Mouse (Mus musculus): ENCODE results near the gene Pik3cg.

The Pik3cg gene

DNA sequence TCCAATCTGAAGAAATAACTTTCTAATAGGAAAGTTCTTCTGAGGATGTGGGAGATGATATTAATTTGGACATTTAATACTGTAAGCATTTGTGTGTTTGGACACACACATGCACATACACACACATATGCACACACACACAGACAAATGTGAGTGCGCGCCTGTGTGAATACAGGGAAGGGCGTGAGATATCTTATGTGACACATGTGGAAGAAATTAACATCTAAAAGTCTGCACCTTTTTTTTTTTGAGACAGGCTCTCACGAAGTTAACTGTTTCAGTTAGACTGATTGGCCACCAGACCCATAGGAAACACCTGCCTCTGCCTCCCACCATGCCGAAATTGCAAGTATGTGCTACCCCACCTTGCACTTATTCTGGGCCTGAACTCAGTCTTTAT is 64.7 kb downstream of the Pik3cg start:
- DNase-seq (ENCODE audit: extremely low spot score) = no peak

DNA sequence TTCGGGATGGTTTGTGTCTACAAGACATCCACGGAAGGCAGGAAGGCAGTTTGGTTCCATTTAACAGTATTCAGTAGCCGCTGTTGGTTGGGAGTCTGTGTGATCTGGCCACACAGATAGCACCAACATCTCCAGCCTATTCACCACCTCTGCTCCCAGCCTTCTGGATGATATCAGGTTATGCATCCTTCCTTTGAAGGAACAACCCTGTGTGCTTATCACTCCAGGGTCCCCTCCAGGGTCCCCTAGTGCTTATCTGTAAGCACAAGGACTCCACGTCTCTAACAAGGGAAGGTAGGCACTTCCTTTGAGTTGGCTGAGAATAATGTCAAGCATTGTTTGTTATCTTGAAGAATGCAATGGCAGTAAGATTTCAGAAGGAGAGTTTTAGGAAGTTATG is 65.3 kb downstream of the Pik3cg start:
- no peak for DNase-seq (ENCODE audit: extremely low spot score)

DNA sequence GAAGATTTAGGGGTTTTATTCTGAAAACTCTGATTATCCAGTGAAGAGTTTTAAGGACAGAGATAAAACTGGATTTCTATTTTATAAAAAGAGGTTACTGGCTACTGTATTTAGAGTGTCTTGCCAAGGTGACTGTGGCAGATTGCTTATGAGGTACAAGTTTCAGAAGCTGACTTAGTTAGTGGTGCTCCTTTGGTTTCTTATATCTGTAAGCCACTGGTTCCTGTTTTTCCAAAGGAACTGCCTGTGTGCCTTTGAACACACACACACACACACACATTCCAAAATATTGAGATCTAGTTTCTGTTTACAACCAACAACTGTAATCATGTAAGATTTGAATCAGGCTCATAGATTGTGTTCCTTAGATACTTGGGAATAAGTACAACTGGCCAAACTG is 66.7 kb downstream of the Pik3cg start:
- DNase-seq (ENCODE audit: extremely low spot score) = no peak

DNA sequence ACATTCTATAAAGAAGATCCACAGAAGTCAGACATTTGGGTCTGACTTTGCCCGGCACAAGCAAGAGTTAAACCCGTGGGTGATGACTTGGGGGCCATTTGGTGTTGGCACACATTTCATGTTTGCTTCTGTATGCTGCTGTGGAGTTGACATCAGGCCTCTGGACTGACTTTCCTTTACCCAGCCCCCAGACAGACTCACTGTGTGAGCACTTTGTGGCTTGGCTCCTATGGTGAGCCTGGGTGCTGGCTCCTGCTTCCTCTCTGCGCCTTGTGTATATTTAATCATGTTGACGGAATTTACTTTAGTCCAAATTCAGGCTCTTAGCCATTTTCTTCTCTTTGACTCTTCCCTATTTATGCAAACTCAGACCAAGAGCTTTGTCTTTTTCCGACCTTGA is 69.6 kb downstream of the Pik3cg start:
- DNase-seq (ENCODE audit: extremely low spot score) = no peak

DNA sequence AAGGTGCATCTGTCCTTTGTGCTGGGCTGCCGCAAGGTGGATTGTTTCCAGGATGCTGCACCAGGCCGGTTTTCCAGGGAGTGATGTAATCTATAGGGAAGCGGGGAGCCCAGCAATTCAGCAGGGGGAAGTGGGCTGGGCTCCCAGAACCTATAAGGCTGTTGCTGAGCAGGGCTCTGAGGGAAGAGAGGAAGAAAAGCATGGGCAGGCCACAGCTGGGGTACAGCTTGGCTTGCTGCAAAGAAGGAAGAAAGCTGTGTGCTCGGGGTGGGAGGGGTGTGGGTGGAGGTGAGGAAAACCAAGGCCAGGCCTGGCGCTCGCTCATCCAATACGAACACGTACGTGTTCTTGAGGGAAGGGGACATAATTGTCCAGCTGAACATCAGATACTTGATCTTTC is 70.1 kb downstream of the Pik3cg start:
- DNase-seq (ENCODE audit: extremely low spot score) = no peak

DNA sequence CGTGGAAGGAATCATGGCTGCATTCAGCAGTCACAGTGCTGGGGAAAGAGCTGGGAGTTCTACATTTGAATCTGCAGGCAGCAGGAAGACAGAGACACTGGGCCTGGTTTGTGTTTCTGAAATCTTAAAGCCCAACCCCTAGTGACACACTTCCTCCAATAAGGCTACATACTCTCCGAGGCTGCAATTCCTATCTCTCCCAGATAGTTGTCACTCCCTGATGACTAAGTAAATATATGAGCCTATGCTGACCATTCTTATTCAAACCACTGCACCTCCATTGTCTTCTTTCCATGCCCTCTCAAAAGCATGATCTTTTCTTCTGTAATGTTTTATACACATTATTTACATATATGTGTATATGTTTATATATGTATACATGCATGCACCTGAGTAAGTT is 70.9 kb downstream of the Pik3cg start:
- no peak for DNase-seq (ENCODE audit: extremely low spot score)

DNA sequence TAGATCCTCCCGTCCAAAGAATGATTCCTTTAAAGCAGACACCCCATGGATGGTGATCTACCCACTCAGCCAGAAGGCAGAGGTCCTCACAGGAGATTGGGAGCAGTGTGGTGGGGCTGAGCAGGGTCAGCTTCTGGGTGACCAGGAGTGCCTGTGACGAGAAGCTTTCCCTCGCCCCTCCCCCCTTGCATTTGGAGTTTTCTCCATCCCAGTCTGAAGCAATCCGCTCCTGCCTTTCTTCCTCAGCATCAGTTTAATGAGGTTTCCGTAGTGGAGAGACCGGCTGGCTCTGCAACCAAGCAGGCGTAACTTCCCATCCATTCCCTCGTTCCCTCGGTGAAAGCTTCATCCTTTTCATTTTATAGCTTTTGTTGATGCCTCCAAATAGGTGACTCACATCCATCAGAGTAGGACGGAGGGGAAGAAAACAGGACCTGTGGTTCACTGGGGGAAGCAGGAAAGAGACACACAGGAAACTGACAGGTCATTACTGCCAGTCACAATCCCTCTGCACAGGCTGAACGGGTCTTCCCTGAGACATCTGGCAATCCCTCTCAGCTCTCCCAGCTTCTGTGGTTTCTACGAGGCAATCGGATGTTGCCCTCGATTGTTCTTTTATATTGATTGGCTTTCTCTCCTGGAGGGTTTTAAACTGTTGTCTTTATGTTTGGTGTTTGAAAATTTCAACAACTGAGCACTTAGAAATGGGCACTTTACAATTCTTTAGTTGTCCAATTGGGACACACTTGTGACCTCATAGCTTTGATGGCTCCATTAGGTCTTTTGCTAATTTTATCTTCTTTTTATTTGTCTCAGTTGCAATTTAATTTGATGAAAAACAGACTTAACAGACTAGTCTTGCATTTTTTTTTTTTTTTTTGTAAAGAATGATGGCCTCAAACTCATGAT is 80.6 kb downstream of the Pik3cg start:
- DNase-seq (ENCODE audit: extremely low spot score) = peak; percentile 45

DNA sequence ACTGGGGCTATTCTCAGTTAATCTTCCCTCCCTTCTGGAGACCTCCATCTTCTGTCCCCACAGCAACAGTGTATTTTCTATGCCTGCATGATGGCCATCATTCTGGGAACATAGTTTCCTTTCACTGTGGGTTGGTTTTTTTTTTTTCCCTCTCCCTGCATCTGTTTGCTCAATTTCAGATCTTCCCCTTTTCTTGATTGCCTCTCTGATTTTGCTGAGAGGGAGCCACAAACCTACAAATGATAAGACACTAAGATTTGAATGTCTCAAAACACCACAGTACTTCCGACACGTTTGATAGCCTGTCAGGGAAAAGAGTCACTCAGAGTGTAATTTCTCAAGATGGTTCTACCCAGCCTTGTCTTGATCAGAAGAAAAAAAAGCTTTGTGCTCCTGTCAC is 81.3 kb downstream of the Pik3cg start:
- no peak for DNase-seq (ENCODE audit: extremely low spot score)

DNA sequence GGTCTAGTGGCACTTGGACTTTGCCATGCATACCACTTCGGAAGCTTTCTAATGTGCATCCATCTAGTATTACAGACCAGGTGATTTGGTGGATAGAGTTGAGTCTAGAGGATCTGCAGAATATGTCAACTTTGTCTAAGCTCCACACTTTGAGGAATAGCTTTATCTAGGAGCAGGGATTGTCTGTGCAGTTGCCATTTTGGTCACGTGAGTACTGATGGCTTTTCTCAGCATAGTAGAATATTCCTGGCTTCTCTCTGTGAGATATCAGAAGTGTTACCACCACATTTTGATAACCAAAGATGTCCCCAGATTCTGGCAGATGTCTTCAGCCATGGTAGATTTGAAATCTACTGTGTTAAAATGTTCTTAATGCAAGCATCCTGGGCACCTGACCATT is 84.0 kb downstream of the Pik3cg start:
- no peak for DNase-seq (ENCODE audit: extremely low spot score)

DNA sequence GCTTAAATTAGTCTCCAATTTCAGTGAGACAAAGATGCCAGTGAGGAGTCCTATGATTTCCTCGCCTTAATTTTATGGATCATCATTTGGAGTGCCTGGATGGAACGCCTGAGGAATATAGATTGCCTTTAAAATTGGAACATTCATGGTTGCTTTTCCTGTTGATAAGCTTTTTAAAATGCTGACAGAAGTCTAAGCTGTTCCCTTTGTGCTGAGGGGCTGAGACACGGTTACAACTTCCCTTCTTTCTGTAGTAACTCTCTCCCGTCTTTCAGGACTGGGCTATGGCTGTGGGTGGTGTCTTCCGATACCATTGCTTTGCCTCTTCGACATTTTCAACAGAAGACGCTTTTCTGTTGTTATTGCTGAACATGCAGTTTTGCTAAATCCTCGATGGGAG is 84.4 kb downstream of the Pik3cg start:
- DNase-seq (ENCODE audit: extremely low spot score) = no peak

DNA sequence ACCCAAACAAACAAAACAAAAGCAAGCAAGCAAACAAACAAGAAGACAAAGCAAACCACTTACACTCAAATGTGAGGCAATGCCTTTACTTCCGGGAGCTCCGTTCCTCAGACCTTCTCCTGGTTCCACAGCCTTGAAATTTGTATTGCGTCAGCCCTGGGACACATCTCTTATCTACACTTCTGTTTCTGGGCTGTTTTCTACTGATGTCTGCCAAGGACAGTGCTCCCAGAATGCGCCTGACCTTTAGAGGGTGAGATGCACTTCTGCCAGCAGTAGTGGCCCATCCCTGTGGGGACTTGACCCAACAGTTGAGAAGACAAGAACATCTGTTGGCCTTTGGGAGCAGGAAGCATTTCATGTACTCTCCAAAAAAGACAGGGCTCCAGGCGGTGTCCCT is 84.9 kb downstream of the Pik3cg start:
- no peak for DNase-seq (ENCODE audit: extremely low spot score)
